Mouse (Mus musculus) layer of hippocampus, adult 9-11 months (tissue): Measurements from ENCODE around the gene Zscan4-ps1.
"Not testable (repeated sequence)": the region's sequence is repeated elsewhere in the genome, so short reads cannot be mapped to it uniquely, and the experiment has no call there.

Source experiments
- DNase-seq: peaks from one replicate; pipeline ENCODE4 v3.0.0; 2022

Gene Zscan4-ps1

DNA sequence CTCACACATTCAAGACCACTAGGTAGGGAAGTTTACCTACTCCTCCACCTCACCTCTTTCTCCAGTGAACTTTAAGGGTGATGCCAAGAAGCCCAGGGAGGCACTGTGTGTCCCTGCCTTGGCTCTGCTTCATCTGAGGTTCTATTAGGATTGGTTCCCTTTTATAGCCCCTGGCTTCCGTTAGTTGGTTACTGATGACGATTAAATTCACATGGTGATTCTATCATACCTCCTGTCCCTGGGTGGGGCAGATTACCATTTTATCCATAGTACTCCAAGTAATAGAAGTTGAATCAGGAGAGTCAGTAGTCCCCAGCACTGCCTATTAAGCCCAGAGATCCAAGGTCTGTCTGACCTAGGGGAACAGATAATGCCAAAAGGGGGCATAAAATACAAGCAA is at the start of gene Zscan4-ps1:
Gene Zscan4-ps1 (minus strand): TSS at position 101 of the 400 bp plus-strand sequence.
- DNase-seq: not testable (repeated sequence)
